ENCODE assay signal across 8 mouse cellular contexts in the genomic region with DNA sequence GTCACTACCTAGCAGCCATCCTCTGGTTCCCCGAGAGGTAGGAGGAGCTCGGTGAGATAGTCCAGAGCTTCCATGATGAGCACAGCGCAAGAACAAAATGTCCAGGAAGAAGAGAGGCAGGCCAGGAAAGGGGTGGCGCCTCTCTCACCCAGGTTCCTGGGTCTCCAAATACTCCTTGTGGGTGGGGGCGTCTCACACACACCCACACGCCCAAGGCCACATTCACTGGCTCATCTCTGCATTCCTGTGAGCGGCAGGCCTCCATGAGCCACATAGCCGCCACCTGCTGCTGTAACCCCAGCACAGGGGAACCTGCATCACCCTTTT. TPM values are rescaled to one million over a fixed set of nuclear protein-coding genes. Genes with fewer than 3 reads are reported as not detected.
DNase-seq lines count a peak whose midpoint lies in the region; ATAC-seq and TF ChIP-seq lines count a peak whose summit lies in the region.

No protein-coding gene starts in this region.

- H3K27me3 ChIP-seq in lung, embryonic 15.5 days = peaks cover 47% of the 10 kb centered on the region
- H3K27me3 ChIP-seq in limb, embryonic 12.5 days = peaks cover 49% of the 10 kb centered on the region
- H3K27me3 ChIP-seq in stomach, postnatal 0 days (ENCODE audit: control insufficient read depth, insufficient read depth, low read length) = peaks cover 8% of the 10 kb centered on the region; the same call in 1 of the 2 replicates

- WGBS in lung, embryonic 15.5 days = 14% methylated on average over 8 of the region's 8 CpGs
- WGBS in limb, embryonic 12.5 days = 10% methylated on average over 8 of the region's 8 CpGs
- WGBS in stomach, postnatal 0 days = 22% methylated on average over 8 of the region's 8 CpGs

- ATAC-seq in lung, embryonic 15.5 days (ENCODE audit: borderline replicate concordance, extremely low read depth, low FRiP score, low TSS enrichment) = peak; percentile 23; the same call in 1 of the 2 replicates
- ATAC-seq in limb, embryonic 12.5 days (ENCODE audit: insufficient number of reproducible peaks, insufficient read depth, low FRiP score, low TSS enrichment, low read depth) = peak; percentile 33; the same call in 1 of the 2 replicates
- 0 out of 2 replicates have a peak, but pooled peaks have one; percentile 11 for ATAC-seq in stomach, postnatal 0 days (ENCODE audit: low FRiP score, low TSS enrichment)
- no peak for ATAC-seq in megakaryocyte, adult 5-6 weeks (ENCODE audit: poor library complexity, severe bottlenecking)

- intact Hi-C loops in left cerebral cortex, postnatal 25 days (cut with DNase I) = no loop called here

- TF ChIP-seq EP300 in stomach, postnatal 0 days (optimal IDR thresholded peaks at IDR 0.05) = no peak

- no peak overlapping the region for H3K9ac ChIP-seq in lung, embryonic 15.5 days
- peak overlapping the region; percentile 60 for H3K9ac ChIP-seq in limb, embryonic 12.5 days (replicated peaks)
- no peak overlapping the region for H3K9ac ChIP-seq in stomach, postnatal 0 days (ENCODE audit: low read length)

- peaks cover 2% of the 10 kb centered on the region; the same call in 1 of the 2 replicates for H3K4me1 ChIP-seq in lung, embryonic 15.5 days
- peaks cover 15% of the 10 kb centered on the region for H3K4me1 ChIP-seq in limb, embryonic 12.5 days (replicated peaks)
- H3K4me1 ChIP-seq in stomach, postnatal 0 days (replicated peaks; ENCODE audit: control insufficient read depth, insufficient read depth) = no peaks in the 10 kb centered on the region

- H3K36me3 ChIP-seq in lung, embryonic 15.5 days = no peaks in the 10 kb centered on the region
- no peaks in the 10 kb centered on the region for H3K36me3 ChIP-seq in limb, embryonic 12.5 days
- H3K36me3 ChIP-seq in stomach, postnatal 0 days (ENCODE audit: control insufficient read depth, insufficient read depth, low read length) = no peaks in the 10 kb centered on the region

- peak overlapping the region; percentile 42 for H3K4me3 ChIP-seq in lung, embryonic 15.5 days
- peak overlapping the region; percentile 64 for H3K4me3 ChIP-seq in limb, embryonic 12.5 days (replicated peaks)
- H3K4me3 ChIP-seq in stomach, postnatal 0 days (ENCODE audit: low read depth, low read length) = no peak overlapping the region

- H3K4me2 ChIP-seq in lung, embryonic 15.5 days = peak overlapping the region; percentile 79
- H3K4me2 ChIP-seq in limb, embryonic 12.5 days = peak overlapping the region; percentile 98
- peak overlapping the region; percentile 91 for H3K4me2 ChIP-seq in stomach, postnatal 0 days (replicated peaks; ENCODE audit: low read depth)

- no peaks in the 10 kb centered on the region for H3K9me3 ChIP-seq in lung, embryonic 15.5 days
- no peaks in the 10 kb centered on the region for H3K9me3 ChIP-seq in limb, embryonic 12.5 days
- no peaks in the 10 kb centered on the region for H3K9me3 ChIP-seq in stomach, postnatal 0 days (ENCODE audit: control insufficient read depth, low read length)

- H3K27ac ChIP-seq in lung, embryonic 15.5 days = no peak overlapping the region
- H3K27ac ChIP-seq in limb, embryonic 12.5 days = no peak overlapping the region
- no peak overlapping the region for H3K27ac ChIP-seq in stomach, postnatal 0 days (replicated peaks)

- no peak for TF ChIP-seq CTCF in stomach, postnatal 0 days (IDR thresholded peaks at IDR 0.05; ENCODE audit: low read depth)

- DNase-seq in cerebellum, adult 11-12 months = peak; percentile 70
- no peak for DNase-seq in cerebellum, adult 9-10 months
- no peak for DNase-seq in lung, postnatal 25 days (ENCODE audit: low spot score)
- no peak for DNase-seq in stomach, postnatal 0 days (ENCODE audit: low spot score)
- no peak for DNase-seq in left cerebral cortex, postnatal 25 days (ENCODE audit: low spot score in 2 of 2)

RNA-seq across cellular contexts. Expression of gene Tunar, which starts 2.4 kb away (rescaled TPM):
- polyA plus RNA-seq in lung, embryonic 15.5 days (2015; fragmentation: Nextera tagmentation; extraction: Ambion mirVana) = 0.19 and 0.30 TPM in 2 replicates
- 0.35 and 0.43 TPM in 2 replicates for polyA plus RNA-seq in limb, embryonic 12.5 days (2016; fragmentation: Nextera tagmentation; extraction: Ambion mirVana)
- polyA plus RNA-seq in stomach, postnatal 0 days (2015; fragmentation: Nextera tagmentation; extraction: Ambion mirVana) = 0.06 and 0.07 TPM in 2 replicates
- 10 to 100 TPM; 11.1 to 12.1 TPM for total RNA-seq in left cerebral cortex, postnatal 25 days (2021)
- total RNA-seq in megakaryocyte, adult 5-6 weeks (2015) = not detected in 2 replicates
- not detected in 2 replicates for total RNA-seq in megakaryocyte, adult 5-6 weeks (2017)
